Mouse (Mus musculus) WW6 (cell line): Measurements from ENCODE around the gene Gabbr2.

Experiments
- DNase-seq: peaks from one replicate; pipeline ENCODE4 v3.0.0-alpha.2; 2013; ENCODE audit warnings: low read depth, low spot score

The Gabbr2 gene

GRCm38 (mm10) chr4:46618196-46618817, 373.4 kb downstream of the Gabbr2 start:
- no peak for DNase-seq

- no peak for DNase-seq
These were observed 374.3 kb downstream of the Gabbr2 start for GRCm38 (mm10) chr4:46617408-46617807.

- DNase-seq, result no peak
These were observed 377.0 kb downstream of the Gabbr2 start for GRCm38 (mm10) chr4:46614641-46615040.

DNA sequence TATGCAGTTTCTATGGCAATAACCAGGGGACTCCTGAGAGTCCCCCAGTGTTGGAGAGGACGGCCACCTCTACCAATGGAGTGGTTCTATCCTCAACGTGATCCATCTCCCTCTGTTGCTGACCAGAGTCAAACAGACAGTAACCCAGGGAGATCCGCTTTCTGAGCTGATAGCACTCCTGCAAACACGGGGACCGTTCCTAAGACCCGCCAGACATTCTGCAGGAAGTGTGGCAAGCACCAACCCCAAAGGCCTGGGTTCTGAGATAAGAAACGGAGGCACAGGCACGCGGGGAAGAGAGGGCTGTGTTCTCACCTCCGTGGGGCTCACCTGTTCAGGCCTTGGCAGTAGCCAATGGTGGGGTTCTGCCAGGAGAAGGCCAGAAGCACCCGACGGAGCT, 378.1 kb downstream of the Gabbr2 start:
- no peak for DNase-seq
